Mouse (Mus musculus) mesoderm, embryonic 11.5 days (tissue): ENCODE results near the gene Anks1b.

Experiments used
- DNase-seq: peaks from one replicate; pipeline ENCODE4 v3.0.0-alpha.2; 2012; ENCODE audit warnings: low read depth, low spot score

Anks1b gene

GRCm38 (mm10) chr10:90947608-90948373, 1074.5 kb downstream of the Anks1b start:
- no peak for DNase-seq

GRCm38 (mm10) chr10:90953103-90953709, 1079.9 kb downstream of the Anks1b start:
- DNase-seq = no peak

DNA sequence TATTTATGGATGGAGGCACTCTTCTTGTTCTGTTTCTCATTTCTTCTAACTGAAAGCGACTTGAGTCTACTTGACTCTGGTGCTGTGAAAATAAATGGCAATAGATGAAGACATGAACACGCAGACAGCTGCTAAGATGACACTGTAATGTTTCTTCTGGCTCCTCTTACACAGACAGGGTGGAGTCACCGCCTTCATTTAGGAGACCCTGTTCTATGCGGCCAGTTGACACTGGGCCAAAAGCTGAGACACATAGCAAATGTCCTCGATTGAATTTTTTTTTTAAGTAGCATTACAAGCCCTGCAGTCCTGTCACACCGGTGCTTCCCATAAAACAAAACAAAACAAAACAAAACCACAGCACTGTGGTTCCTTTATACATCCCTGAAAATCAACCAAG, 1080.5 kb downstream of the Anks1b start:
- no peak for DNase-seq

GRCm38 (mm10) chr10:90960374-90960773, 1087.1 kb downstream of the Anks1b start:
- DNase-seq = no peak

DNA sequence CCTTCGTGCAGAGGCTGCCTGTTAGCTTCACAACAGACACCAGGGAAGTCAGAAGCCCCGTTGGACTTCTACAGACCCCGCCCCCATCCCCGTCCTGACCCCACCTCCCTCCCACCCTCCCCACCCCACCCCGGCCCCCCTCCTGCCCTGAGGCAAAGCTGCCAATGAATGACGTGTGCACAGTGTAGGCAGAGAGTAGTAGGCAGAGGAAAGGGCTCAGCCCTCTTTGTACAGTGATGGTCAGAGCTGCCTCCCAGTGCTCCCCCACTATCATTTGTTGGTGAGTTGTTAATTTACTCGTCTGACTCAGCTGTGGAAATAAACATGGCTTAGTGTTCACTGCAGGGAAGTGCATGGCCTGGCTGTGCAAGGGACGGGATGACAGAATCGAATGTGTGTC, 1091.2 kb downstream of the Anks1b start:
- no peak for DNase-seq

DNA sequence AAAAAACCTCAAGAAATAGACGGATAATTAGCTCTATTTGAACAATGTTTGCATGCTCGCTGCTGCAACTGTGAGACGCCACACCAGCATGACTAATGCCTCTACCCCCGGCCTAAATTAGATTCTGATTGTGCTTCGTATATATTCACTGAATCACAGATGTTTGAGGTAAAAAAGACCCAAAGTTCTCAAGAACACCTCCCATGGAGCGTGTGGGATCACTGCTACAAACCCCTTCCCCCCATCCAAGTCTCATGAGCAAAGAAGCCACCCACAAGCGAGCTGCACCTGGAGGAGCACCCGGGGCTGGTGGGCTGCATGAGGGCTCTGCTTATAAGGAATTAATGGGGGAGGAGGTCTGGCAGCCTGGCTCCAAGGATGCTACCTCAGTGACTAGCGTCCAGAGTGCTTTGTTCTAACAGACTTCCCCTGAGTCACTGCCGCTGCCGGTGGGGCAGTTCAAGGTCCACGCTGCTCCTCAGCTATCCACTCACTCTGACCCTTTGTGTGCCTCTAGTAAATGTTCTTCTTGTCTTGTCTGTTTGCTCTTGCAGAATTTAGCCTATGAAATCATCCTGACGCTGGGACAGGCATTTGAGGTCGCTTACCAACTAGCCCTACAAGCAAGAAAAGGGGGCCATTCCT, 1092.5 kb downstream of the Anks1b start:
- DNase-seq = no peak

- DNase-seq = no peak
Measured at GRCm38 (mm10) chr10:90966821-90967220, 1093.5 kb downstream of the Anks1b start.

- DNase-seq = no peak
Measured at GRCm38 (mm10) chr10:90968247-90968646, 1094.9 kb downstream of the Anks1b start.

GRCm38 (mm10) chr10:90969355-90970174, 1096.3 kb downstream of the Anks1b start:
- no peak for DNase-seq

GRCm38 (mm10) chr10:90970560-90970959, 1097.3 kb downstream of the Anks1b start:
- DNase-seq = no peak

DNA sequence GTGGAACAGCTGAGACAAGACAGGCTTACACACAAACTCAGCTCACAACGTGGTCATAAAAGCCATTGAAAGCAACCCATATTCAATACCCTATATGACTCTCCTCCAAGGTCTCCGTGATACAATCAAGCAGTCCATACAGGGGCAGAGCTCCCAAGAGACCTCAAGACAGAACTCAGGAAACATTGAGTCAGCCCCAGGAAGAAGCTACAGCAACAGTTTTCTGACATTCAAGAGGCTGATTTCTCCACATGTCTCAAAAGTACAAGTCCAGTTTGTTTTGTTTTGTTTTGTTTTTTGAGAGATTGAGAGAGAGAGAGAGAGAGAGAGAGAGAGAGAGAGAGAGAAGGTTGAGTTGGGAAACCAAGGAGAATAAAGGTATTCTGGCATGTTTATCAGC, 1100.8 kb downstream of the Anks1b start:
- DNase-seq = no peak

GRCm38 (mm10) chr10:90974491-90974890, 1101.2 kb downstream of the Anks1b start:
- DNase-seq = no peak

- no peak for DNase-seq
Measured at GRCm38 (mm10) chr10:90981811-90982210, 1108.5 kb downstream of the Anks1b start.

DNA sequence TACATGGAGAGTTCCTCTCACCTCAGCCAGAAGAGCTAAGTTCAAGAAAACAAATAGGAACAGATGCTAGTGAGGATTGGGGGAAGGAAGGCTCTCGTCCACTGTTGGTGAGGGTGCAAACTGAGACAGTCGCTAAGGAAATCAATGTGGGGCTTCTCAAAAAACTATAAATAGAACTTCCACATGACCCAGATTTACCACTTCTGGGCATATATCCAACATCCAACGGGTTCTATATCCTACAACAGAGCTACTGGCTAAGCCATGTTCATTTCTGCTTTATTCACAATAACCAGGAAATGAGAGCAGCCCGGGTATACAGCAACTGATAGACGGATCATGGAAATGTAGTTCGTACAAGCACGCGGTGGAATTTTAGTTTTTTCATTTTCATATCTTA, 1109.7 kb downstream of the Anks1b start:
- DNase-seq = no peak

GRCm38 (mm10) chr10:90990340-90990739, 1117.0 kb downstream of the Anks1b start:
- DNase-seq = no peak

DNA sequence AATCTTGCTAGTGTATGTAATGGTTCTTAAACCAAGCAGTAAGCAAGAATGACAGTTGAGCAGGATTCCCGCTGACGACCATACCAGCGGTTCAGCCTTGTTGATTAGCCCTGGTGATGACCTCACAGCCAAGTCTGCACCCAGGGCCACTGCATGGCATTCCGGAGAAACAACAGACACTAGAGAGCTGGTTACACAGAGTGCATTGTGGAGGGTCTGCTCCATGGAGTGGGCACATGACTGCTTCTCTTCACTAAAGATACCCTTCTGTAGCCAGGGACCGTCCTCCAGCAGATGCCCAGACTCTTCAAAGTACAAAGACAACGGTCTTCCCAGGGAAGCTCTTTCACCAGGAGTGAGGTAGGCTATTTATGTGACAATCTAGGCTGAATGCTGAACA, 1118.9 kb downstream of the Anks1b start:
- no peak for DNase-seq

DNA sequence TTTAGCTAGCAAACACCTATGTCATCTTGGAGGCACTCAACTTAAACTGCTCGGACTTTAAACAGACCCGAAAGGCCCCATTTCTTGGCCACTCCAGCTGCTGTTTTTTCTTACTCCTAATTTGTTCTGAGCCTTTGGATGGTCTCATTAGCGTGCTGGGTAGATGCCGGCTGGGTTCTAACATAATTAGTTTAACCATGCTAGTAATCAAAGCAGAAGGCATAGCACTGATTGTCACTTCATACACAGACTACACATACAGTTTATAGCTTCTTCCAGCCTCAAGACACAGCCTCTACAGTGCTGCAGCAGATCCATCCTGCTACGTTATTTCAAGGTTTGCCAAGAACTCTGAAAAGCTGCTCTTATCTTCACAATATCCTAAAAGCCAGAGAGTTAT, 1120.6 kb downstream of the Anks1b start:
- DNase-seq = no peak

DNA sequence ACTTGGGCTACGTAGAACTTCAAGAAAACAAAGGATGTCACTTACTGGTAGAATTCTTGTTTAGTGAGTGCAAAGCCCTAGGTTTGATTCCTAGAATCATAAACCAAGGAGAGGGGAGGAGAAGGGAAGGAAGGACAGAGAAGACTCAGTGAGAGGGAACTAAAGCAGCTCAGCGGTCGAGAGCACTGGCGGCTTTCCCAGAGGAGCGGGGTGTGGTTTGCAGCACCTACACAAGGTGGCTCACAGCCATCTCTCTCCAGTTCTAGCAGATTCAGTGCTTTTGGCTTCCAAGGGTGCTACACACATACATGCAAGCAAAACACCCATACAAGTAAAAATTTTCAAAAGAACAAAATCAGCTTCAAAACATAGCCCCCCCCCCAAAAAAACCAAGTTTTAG, 1126.6 kb downstream of the Anks1b start:
- no peak for DNase-seq

- no peak for DNase-seq
Measured at GRCm38 (mm10) chr10:91001421-91001820, 1128.1 kb downstream of the Anks1b start.

GRCm38 (mm10) chr10:91005858-91006538, 1132.7 kb downstream of the Anks1b start:
- DNase-seq = no peak
